Mouse (Mus musculus): ENCODE measurements around the gene Zfp318. TPM values are rescaled to one million over a fixed set of nuclear protein-coding genes. Genes with fewer than 3 reads are reported as not detected.

Gene Zfp318
- polyA plus RNA-seq, 1 experiment, result 27.8 TPM

DNA sequence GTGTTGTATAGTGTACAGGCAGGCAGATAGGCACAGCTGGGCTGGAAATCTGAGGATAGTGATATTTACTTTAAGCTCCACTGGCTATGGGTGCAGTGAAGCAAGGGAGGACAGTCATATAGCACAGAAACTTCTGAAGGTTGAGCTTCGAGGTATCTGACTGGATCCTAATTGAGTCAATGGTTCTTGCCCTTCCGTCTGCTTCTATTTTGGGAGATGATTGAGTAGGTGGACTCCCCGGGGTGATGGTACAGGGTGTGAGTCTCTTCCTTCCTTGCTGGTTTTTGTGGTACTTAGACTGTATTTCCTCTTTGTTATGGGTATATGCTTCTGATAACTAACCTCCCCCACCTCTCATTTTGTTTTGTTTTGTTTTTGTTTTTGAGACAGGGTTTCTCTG, 4.7 kb downstream of the Zfp318 start:
- Histone ChIP-seq H3K27me3 (ENCODE audit: control insufficient read depth, insufficient read depth, low read length) (no peaks in the 10 kb centered on the region), H3K27ac (ENCODE audit: insufficient read depth, low read length) (no peak overlapping the region), H3K4me1 (ENCODE audit: control insufficient read depth, insufficient read depth, low read length) (no peaks in the 10 kb centered on the region), H3K4me3 (replicated peaks; ENCODE audit: insufficient read depth, low read depth, low read length) (no peak overlapping the region)
- TF ChIP-seq POLR2A (IDR thresholded peaks at IDR 0.05; ENCODE audit: borderline replicate concordance, insufficient read depth, low read length), result no peak
- TF ChIP-seq CTCF (IDR thresholded peaks at IDR 0.05; ENCODE audit: borderline replicate concordance, insufficient read depth, low read depth, low read length), result no peak
- WGBS, result 59% methylated on average over 3 of the region's 3 CpGs
- DNase-seq, result no peak

DNA sequence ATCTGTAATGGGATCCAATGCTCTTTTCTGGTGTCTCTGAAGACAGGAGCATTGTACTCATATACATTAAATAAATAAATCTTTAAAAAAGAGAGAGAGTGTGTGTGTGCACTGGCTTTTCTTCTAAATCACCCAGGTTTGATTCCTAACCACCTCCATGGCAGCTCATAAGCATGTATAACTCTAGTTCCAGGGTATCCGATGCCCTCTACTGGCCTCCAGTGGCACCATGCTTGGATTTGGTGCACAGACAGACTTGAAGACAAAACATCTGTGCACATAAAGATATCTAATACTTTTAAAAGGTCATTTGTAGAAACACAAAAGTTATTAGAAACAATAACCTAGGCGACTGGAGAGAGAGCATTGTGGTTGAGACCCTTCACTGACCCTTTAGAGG, 9.5 kb downstream of the Zfp318 start:
- WGBS, result 50% methylated on average over 2 of the region's 2 CpGs
- Histone ChIP-seq H3K4me1 (ENCODE audit: control insufficient read depth, insufficient read depth, low read length) (no peaks in the 10 kb centered on the region), H3K27ac (ENCODE audit: insufficient read depth, low read length) (no peak overlapping the region), H3K4me3 (replicated peaks; ENCODE audit: insufficient read depth, low read depth, low read length) (no peak overlapping the region), H3K27me3 (ENCODE audit: control insufficient read depth, insufficient read depth, low read length) (no peaks in the 10 kb centered on the region)
- DNase-seq, result peak; percentile 29 to 30
- TF ChIP-seq CTCF (IDR thresholded peaks at IDR 0.05; ENCODE audit: borderline replicate concordance, insufficient read depth, low read depth, low read length) (peak; percentile 66; the same call in 1 of the 2 replicates), POLR2A (IDR thresholded peaks at IDR 0.05; ENCODE audit: borderline replicate concordance, insufficient read depth, low read length) (no peak)

DNA sequence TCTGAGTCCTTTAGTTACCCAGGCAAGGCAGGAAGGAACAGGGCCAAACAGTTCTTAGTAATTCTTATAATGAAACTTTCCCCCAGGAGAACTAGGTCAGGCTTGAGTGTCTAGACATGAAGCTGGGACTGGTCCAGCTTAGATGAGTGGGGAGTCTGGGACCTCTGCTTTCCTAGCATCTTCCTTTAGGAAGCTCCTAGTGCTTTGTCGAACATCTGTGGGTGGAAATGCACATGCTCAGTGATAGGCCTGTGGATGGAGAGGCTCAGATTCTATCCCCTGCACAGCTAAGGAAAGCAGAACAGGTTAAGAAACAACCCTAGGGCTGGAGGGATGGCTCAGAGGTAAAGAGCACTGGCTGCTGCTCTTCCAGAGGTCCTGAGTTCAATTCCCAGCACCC, 11.1 kb downstream of the Zfp318 start:
- no peak for DNase-seq

DNA sequence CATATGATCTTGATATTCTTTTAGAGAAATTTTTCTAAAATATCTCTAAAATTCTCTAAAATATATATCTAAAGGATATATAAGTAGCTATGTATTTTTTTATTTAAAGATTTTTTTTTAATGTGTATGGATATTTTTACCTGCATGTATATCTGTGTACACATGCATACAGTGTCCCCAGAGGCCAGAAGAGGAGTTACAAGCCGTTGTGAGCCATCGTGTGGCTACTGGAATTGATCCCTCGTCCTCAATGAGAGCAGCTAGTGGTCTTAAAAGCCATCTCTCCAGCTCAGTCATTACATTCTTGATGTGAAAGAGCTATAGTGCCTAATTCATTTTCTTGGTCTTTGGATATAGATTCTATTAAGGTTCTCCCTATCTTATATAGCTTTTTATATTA, 24.9 kb downstream of the Zfp318 start:
- whole genome bisulfite sequencing, result 12% methylated on average over 3 of the region's 3 CpGs
- Histone ChIP-seq H3K4me3 (replicated peaks; ENCODE audit: insufficient read depth, low read depth, low read length) (no peak overlapping the region), H3K27ac (ENCODE audit: insufficient read depth, low read length) (no peak overlapping the region), H3K27me3 (ENCODE audit: control insufficient read depth, insufficient read depth, low read length) (no peaks in the 10 kb centered on the region), H3K4me1 (ENCODE audit: control insufficient read depth, insufficient read depth, low read length) (no peaks in the 10 kb centered on the region)
- peak; percentile 51 for TF ChIP-seq CTCF (IDR thresholded peaks at IDR 0.05; ENCODE audit: borderline replicate concordance, insufficient read depth, low read depth, low read length)
- no peak for TF ChIP-seq POLR2A (IDR thresholded peaks at IDR 0.05; ENCODE audit: borderline replicate concordance, insufficient read depth, low read length)
- DNase-seq, result no peak

More for the DNA sequence above, 11.1 kb downstream of the Zfp318 start:
- Histone ChIP-seq H3K27me3 (ENCODE audit: control insufficient read depth, insufficient read depth, low read length) (no peaks in the 10 kb centered on the region), H3K4me3 (replicated peaks; ENCODE audit: insufficient read depth, low read depth, low read length) (no peak overlapping the region), H3K4me1 (ENCODE audit: control insufficient read depth, insufficient read depth, low read length) (no peaks in the 10 kb centered on the region; the same call in 1 of the 2 replicates), H3K27ac (ENCODE audit: insufficient read depth, low read length) (no peak overlapping the region)
- TF ChIP-seq CTCF (IDR thresholded peaks at IDR 0.05; ENCODE audit: borderline replicate concordance, insufficient read depth, low read depth, low read length), result no peak
- no peak for TF ChIP-seq POLR2A (IDR thresholded peaks at IDR 0.05; ENCODE audit: borderline replicate concordance, insufficient read depth, low read length)
- 82% methylated on average over 1 of the region's 1 CpGs for WGBS

DNA sequence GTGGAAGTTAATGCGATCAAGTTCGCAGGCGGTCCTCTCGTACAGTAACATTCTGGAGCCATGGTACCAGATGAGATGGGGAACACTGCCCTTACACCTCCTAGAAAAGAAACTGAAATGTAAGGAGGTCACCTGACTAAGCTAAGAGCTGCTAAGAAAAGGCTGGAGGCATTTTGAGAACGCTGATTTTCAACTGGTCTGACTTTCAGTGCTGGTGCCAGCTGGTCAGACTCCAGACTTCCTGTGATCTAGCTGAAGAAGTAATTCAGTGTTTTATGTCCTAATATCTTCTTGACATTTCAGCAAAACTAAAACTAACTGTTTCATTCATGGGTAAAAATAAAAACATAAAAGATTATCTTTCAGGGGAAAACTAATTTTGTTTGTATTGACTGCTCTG, 35.1 kb downstream of the Zfp318 start:
- no peak for TF ChIP-seq CTCF (IDR thresholded peaks at IDR 0.05; ENCODE audit: borderline replicate concordance, insufficient read depth, low read depth, low read length)
- no peak for TF ChIP-seq POLR2A (IDR thresholded peaks at IDR 0.05; ENCODE audit: borderline replicate concordance, insufficient read depth, low read length)
- no peak overlapping the region for H3K4me3 ChIP-seq (replicated peaks; ENCODE audit: insufficient read depth, low read depth, low read length)
- WGBS, result 53% methylated on average over 5 of the region's 5 CpGs
- no peaks in the 10 kb centered on the region for H3K4me1 ChIP-seq (ENCODE audit: control insufficient read depth, insufficient read depth, low read length)
- no peaks in the 10 kb centered on the region for H3K27me3 ChIP-seq (ENCODE audit: control insufficient read depth, insufficient read depth, low read length)
- no peak overlapping the region for H3K27ac ChIP-seq (ENCODE audit: insufficient read depth, low read length)
- DNase-seq, result no peak

DNA sequence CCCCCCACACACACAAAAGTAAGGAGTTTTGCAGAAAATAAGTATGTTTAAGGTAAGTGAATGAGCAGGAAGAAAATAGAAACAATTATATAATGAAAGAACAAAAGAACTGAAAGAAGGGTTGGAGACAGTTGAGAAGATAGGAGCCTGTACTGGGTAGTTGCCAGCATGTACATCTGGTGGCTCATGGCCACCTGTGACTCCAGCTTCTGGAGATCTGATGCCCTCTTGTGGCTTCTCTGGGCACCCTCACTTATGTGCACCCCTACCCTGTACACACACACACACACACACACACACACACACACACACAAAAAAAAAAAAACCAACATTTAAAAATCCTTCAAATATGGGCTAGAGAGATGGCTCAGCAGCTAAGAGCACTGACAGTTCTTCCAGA, 36.2 kb downstream of the Zfp318 start:
- no peaks in the 10 kb centered on the region for H3K4me1 ChIP-seq (ENCODE audit: control insufficient read depth, insufficient read depth, low read length)
- TF ChIP-seq POLR2A (IDR thresholded peaks at IDR 0.05; ENCODE audit: borderline replicate concordance, insufficient read depth, low read length) (no peak), CTCF (IDR thresholded peaks at IDR 0.05; ENCODE audit: borderline replicate concordance, insufficient read depth, low read depth, low read length) (no peak)
- DNase-seq, result no peak
- no peaks in the 10 kb centered on the region for H3K27me3 ChIP-seq (ENCODE audit: control insufficient read depth, insufficient read depth, low read length)
- H3K4me3 ChIP-seq (replicated peaks; ENCODE audit: insufficient read depth, low read depth, low read length), result no peak overlapping the region
- no peak overlapping the region for H3K27ac ChIP-seq (ENCODE audit: insufficient read depth, low read length)

DNA sequence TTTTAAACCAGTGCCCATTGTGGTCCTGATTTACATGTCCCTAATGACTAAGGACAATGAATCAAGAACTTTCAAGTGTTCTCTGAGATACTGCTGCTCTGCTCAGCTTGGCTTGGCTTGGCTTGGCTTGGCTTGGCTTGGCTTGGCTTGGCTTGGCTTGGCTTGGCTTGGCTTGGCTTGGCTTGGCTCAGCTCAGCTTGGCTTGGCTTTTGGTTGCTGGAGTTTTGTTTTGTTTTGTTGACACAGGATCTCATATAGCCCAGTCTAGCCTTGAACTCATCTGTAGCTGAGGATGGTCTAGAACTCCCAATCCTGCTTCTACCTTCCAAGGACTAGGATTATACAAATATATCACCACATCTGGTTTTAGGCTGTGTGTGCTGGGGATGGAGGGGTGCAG, 43.0 kb downstream of the Zfp318 start:
- Histone ChIP-seq H3K27me3 (ENCODE audit: control insufficient read depth, insufficient read depth, low read length) (no peaks in the 10 kb centered on the region), H3K27ac (ENCODE audit: insufficient read depth, low read length) (no peak overlapping the region), H3K4me3 (replicated peaks; ENCODE audit: insufficient read depth, low read depth, low read length) (no peak overlapping the region), H3K4me1 (ENCODE audit: control insufficient read depth, insufficient read depth, low read length) (no peaks in the 10 kb centered on the region)
- TF ChIP-seq CTCF (IDR thresholded peaks at IDR 0.05; ENCODE audit: borderline replicate concordance, insufficient read depth, low read depth, low read length) (no peak), POLR2A (IDR thresholded peaks at IDR 0.05; ENCODE audit: borderline replicate concordance, insufficient read depth, low read length) (no peak)
- peak in 1 of 2 experiments; percentile 34 for DNase-seq

DNA sequence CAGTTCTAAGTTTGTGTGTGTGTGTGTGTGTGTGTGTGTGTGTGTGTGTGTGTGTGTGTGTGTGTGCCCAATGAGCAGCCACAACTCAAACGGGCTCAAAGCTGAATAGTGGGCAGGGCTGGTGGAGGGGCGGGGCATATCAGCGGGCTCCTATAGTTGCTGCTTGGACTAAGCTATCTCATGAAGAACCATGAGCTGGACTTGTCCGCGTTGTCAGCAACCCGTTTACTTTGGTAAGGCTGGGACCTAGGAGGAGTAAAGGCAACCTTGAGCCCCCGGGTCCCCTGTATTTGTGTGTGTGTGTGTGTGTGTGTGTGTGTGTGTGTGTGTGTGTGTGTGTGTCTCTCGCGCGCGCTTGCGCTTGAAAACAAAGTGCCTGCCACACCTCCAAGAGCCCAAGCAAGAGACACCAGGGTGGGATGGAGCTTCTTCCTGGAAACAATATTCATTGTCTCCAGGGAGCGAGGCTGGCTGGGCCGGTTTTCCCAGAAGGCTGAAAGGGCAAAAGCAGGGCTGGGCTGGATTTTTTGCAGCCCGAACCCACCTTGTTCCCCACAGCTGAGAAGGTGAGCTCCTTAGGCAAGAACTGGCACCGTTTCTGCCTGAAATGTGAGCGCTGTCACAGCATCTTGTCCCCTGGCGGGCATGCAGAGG, 45.4 kb downstream of the Zfp318 start, which contains the start of gene Crip3:
Crip3 (plus strand) TSS at position 166 of the 654 bp plus-strand sequence.
- 18% methylated on average over 18 of the region's 18 CpGs for WGBS
- Histone ChIP-seq H3K27ac (ENCODE audit: insufficient read depth, low read length) (no peak within 1 kb of the TSS), H3K27me3 (ENCODE audit: control insufficient read depth, insufficient read depth, low read length) (no peaks in the 10 kb centered on the region), H3K4me1 (ENCODE audit: control insufficient read depth, insufficient read depth, low read length) (no peaks in the 10 kb centered on the region), H3K4me3 (replicated peaks; ENCODE audit: insufficient read depth, low read depth, low read length) (no peak within 1 kb of the TSS)
- no peak for DNase-seq
- TF ChIP-seq CTCF (IDR thresholded peaks at IDR 0.05; ENCODE audit: borderline replicate concordance, insufficient read depth, low read depth, low read length) (no peak), POLR2A (IDR thresholded peaks at IDR 0.05; ENCODE audit: borderline replicate concordance, insufficient read depth, low read length) (no peak)
